Mouse (Mus musculus): ENCODE measurements at regions not wholly inside any gene's neighbourhood (a gene's known extent, or its start where the extent isn't known, plus 50 kb on each side); places are given as distances from the start of the nearest gene placed in this dataset.

DNA sequence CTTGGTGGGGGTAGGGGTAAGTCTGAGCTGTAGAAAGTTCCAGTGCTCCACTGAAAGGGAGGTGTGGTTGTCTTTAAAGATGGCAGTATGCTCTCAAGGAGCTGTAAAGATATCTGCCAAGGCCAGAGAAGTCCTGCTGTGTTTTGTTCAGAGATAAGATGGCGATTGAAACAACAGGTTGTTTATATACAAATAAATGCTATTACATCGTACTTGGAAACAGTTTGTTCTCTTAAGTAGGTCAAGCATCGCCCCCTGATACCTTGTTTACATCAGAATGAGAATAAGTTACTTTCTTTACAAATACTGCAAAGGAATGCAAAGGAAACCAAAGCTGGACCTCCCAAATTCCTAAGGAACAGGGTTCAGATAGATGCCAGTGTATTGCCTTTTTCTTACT lies 113.0 kb upstream of the Fst start:
- TF ChIP-seq CTCF (IDR thresholded peaks at IDR 0.05; ENCODE audit: low read depth, low read length) (no peak), POLR2A (IDR thresholded peaks at IDR 0.05; ENCODE audit: extremely low read depth, insufficient read depth, low read length) (no peak)

Measured in liver, adult 2 months (tissue).